Mouse (Mus musculus): ENCODE measurements at regions not wholly inside any gene's neighbourhood (a gene's known extent, or its start where the extent isn't known, plus 50 kb on each side); places are given as distances from the start of the nearest gene placed in this dataset.
"Not testable (repeated sequence)": the region's sequence is repeated elsewhere in the genome, so short reads cannot be mapped to it uniquely, and the experiment has no call there.

DNA sequence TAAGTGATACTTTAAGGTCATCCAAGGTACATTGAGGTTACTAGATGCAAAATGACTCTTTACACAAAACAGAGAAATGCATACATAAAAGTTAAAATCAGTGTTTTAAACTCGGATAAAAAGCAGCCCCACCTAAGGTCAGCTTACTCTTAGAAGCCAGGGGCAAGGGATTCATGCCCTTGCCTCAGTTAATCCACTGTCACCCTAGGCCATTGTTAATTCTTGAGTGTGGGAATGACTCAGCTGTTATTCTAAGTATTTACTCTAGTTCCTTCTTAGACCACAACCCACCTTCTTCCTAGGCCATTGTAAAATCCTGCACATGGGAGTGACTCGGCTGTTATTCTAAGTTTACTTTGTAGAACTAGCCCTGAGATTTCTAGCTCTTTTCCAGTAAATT is 64.1 kb upstream of the Ces1h start:
- DNase-seq (ENCODE audit: low spot score); H3K4me3 ChIP-seq (ENCODE audit: low read depth, low read length); H3K4me2 ChIP-seq; H3K4me1 ChIP-seq (replicated peaks; ENCODE audit: control insufficient read depth, insufficient read depth, low read length); ATAC-seq (replicated peaks; ENCODE audit: low FRiP score); H3K36me3 ChIP-seq (ENCODE audit: control insufficient read depth, insufficient read depth, low read length); H3K27ac ChIP-seq (ENCODE audit: low read depth, low read length); H3K9ac ChIP-seq (ENCODE audit: low read depth, low read length); H3K27me3 ChIP-seq (replicated peaks; ENCODE audit: control insufficient read depth, insufficient read depth, low read length); H3K9me3 ChIP-seq (ENCODE audit: control insufficient read depth, low read length): not testable (repeated sequence)
- WGBS, result 66% methylated on average over 2 of the region's 2 CpGs

DNA sequence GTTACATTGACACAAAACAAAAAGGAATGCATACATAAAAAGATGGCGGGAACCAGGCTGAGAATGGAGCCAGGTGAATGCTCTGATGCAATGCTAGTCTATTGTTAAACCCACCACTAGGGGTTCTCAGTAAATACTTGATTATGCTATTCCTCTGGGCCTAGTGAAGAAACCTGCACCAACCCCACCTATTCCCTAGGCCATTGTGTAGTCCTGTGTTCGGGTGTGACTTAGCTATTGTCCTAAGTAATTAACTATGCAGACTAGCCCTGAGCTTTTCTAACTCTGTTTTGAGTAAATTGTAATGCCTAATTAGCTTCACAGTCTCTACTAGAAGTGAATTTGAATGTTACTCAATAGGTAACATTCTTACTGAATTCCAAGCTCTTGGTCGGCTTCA is 62.4 kb upstream of the Ces1h start:
- Histone ChIP-seq H3K27ac (ENCODE audit: low read depth, low read length) (no peak overlapping the region), H3K9me3 (ENCODE audit: control insufficient read depth, low read length) (no peaks in the 10 kb centered on the region), H3K9ac (ENCODE audit: low read depth, low read length) (no peak overlapping the region), H3K27me3 (replicated peaks; ENCODE audit: control insufficient read depth, insufficient read depth, low read length) (no peaks in the 10 kb centered on the region), H3K4me2 (no peak overlapping the region), H3K4me3 (ENCODE audit: low read depth, low read length) (no peak overlapping the region), H3K4me1 (replicated peaks; ENCODE audit: control insufficient read depth, insufficient read depth, low read length) (no peaks in the 10 kb centered on the region), H3K36me3 (ENCODE audit: control insufficient read depth, insufficient read depth, low read length) (no peaks in the 10 kb centered on the region)
- 87% methylated on average over 3 of the region's 3 CpGs for WGBS
- DNase-seq (ENCODE audit: low spot score) (no peak), ATAC-seq (replicated peaks; ENCODE audit: low FRiP score) (no peak)

GRCm38 (mm10) chr8:93436586-93436985 is 57.1 kb upstream of the Ces1h start:
- not testable (repeated sequence) for H3K4me3 ChIP-seq (ENCODE audit: low read depth, low read length); H3K4me2 ChIP-seq; H3K4me1 ChIP-seq (replicated peaks; ENCODE audit: control insufficient read depth, insufficient read depth, low read length); H3K27me3 ChIP-seq (replicated peaks; ENCODE audit: control insufficient read depth, insufficient read depth, low read length); DNase-seq (ENCODE audit: low spot score); H3K27ac ChIP-seq (ENCODE audit: low read depth, low read length); ATAC-seq (replicated peaks; ENCODE audit: low FRiP score); H3K36me3 ChIP-seq (ENCODE audit: control insufficient read depth, insufficient read depth, low read length); H3K9ac ChIP-seq (ENCODE audit: low read depth, low read length); H3K9me3 ChIP-seq (ENCODE audit: control insufficient read depth, low read length)
- WGBS, result 75% methylated on average over 12 of the region's 12 CpGs

DNA sequence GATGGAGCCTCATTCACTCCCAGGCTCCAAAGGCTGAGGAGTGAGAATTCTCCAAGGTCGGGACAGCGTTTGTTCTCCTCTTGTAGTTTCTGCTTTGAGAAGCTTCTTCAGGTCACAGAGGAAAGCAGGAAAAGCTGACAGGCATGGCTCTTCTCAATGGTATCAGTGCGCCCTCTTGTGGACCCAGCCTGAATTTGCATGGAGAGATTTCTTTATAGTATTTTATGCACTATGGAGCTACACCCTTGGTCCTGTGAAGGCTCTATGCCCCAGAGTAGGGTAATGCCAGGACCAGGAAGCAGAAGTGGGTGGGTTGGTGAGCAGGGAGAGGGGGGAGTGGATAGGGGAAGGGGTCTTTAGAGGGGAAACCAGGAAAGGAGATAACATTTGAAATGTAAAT is 51.1 kb upstream of the Ces1h start:
- DNase-seq (ENCODE audit: low spot score) (peak; percentile 53), ATAC-seq (replicated peaks; ENCODE audit: low FRiP score) (no peak)
- H3K27me3 ChIP-seq (replicated peaks; ENCODE audit: control insufficient read depth, insufficient read depth, low read length), result no peaks in the 10 kb centered on the region
- no peak overlapping the region for H3K4me2 ChIP-seq
- WGBS, result 5% methylated on average over 3 of the region's 3 CpGs
- no peak overlapping the region for H3K27ac ChIP-seq (ENCODE audit: low read depth, low read length)
- H3K4me1 ChIP-seq (replicated peaks; ENCODE audit: control insufficient read depth, insufficient read depth, low read length), result no peaks in the 10 kb centered on the region
- H3K4me3 ChIP-seq (ENCODE audit: low read depth, low read length), result no peak overlapping the region
- H3K9ac ChIP-seq (ENCODE audit: low read depth, low read length), result no peak overlapping the region
- no peaks in the 10 kb centered on the region for H3K9me3 ChIP-seq (ENCODE audit: control insufficient read depth, low read length)
- no peaks in the 10 kb centered on the region for H3K36me3 ChIP-seq (ENCODE audit: control insufficient read depth, insufficient read depth, low read length)

All from liver, embryonic 11.5 days (tissue).